Mouse (Mus musculus) G1E (cell line): ENCODE data around the gene Arrb2.

ENCODE experiments used
- CTCF ChIP-seq: IDR thresholded peaks from 2 replicates; pipeline ENCODE4 v1.5.1; 2012; ENCODE audit warnings: low read depth, low read length, inconsistent platforms, mixed read lengths
- GATA1 ChIP-seq: IDR thresholded peaks from 2 replicates; pipeline ENCODE4 v1.6.1; 2012; ENCODE audit warnings: borderline replicate concordance, low read length, inconsistent platforms, mixed read lengths
- GATA2 ChIP-seq: IDR thresholded peaks from 2 replicates; pipeline ENCODE4 v1.6.1; 2012; ENCODE audit warnings: low read depth, low read length, inconsistent platforms, borderline replicate concordance
- POLR2AphosphoS5 ChIP-seq: IDR thresholded peaks from 2 replicates; pipeline ENCODE4 v1.6.1; 2012; ENCODE audit warnings: low read depth, low read length, inconsistent platforms; ENCODE audit not compliant: insufficient replicate concordance
- TAL1 ChIP-seq: conservative IDR thresholded peaks from 2 replicates; pipeline ENCODE4 v1.6.1; 2012; ENCODE audit warnings: low read depth, low read length, inconsistent platforms, mixed read lengths

DNA sequence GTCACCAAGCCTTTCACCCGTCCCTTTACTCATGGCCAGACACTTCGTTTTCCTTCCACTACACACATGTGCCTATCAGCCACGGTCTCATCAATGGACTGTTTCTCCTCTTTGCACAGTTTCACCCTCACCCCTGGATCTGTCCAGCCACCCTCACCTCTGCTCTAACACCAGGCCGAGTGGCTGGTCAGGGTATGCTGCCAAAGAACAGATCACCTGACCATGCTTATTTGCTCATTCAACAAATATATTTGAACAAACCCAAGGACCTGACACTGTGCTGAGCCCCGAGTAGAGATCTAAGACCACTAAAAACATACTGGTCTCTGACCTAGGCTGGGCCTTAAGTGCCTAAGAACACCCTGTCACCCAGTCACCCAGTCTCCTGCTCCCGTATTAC lies 12.2 kb downstream of the Arrb2 start:
- TF ChIP-seq CTCF (no peak), GATA1 (no peak), TAL1 (no peak), POLR2AphosphoS5 (no peak), GATA2 (no peak)
